Mouse (Mus musculus): Measurements from ENCODE around the gene H2-Aa. TPM values are rescaled to one million over a fixed set of nuclear protein-coding genes. Genes with fewer than 3 reads are reported as not detected.

Gene H2-Aa
- polyA plus RNA-seq, 1 experiment, result not detected

DNA sequence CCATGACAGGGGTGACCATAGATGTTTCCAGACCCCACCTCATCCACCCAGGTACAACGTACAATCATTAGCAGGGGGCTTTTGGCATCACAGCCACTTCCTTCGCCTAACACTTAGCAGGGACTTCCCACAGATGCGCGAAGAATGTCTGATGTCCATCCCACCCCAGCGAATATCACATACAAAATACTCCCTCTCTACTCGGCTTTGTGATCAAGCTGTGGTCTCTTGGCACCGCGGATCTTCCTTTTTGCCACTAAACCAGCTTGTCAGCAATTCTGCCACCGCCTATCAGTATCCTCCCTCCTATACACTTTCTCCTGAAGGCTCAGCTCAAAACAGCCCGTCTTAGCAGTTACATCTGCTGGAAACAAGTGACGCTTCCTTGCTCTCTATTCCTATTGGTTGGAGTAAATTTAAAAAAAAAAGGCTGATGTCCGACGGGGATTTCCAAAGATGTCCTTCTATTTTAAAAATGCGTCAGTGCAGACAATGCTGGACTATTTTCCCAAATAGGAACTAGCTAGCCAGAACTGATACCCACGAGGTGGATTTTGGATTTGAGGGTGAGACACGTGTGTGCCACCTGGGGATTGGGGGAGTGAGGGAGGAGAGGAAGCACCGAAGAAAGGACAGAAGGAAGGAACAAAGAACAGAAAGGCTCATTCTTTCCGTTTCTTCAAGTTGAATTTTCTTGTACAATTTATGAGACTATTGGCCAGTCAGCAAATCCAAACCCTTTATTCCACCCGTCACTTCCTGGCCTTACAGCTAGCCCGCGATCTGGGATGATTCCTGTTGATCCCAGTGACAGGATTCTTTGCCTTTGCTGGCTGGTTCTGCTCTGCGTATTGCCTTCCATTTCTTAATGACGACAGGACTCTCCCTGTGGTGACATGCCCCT, 8.5 kb upstream of the H2-Aa start:
- Histone ChIP-seq H3K79me2 (ENCODE audit: control insufficient read depth, insufficient read depth) (no peaks in the 10 kb centered on the region), H3K36me3 (ENCODE audit: control insufficient read depth, insufficient read depth) (no peaks in the 10 kb centered on the region), H3K4me3 (no peak overlapping the region), H3K4me2 (ENCODE audit: low read depth) (no peak overlapping the region), H3K27me3 (ENCODE audit: control insufficient read depth, insufficient read depth, insufficient read length) (peaks cover 5% of the 10 kb centered on the region), H3ac (ENCODE audit: control insufficient read depth, insufficient read length) (no peak overlapping the region)
- TF ChIP-seq SRF (IDR thresholded peaks at IDR 0.05; ENCODE audit: control insufficient read depth, insufficient read length, low read depth), result no peak
- no peak for TF ChIP-seq TCF3 (IDR thresholded peaks at IDR 0.05; ENCODE audit: insufficient read length, low read depth)
- TF ChIP-seq TCF12 (IDR thresholded peaks at IDR 0.05; ENCODE audit: insufficient read depth, poor library complexity, severe bottlenecking), result no peak
- TF ChIP-seq MAX (IDR thresholded peaks at IDR 0.05; ENCODE audit: low read depth), result no peak
- TF ChIP-seq E2F4 (IDR thresholded peaks at IDR 0.05; ENCODE audit: insufficient read depth), result no peak
- no peak for TF ChIP-seq CEBPB (IDR thresholded peaks at IDR 0.05; ENCODE audit: insufficient read depth, poor library complexity, severe bottlenecking)
- no peak for TF ChIP-seq MYOD1 (IDR thresholded peaks at IDR 0.05; ENCODE audit: control insufficient read depth in 1 of 3, insufficient read length in 2 of 3, low read depth in 2 of 3)
- no peak for TF ChIP-seq REST (IDR thresholded peaks at IDR 0.05; ENCODE audit: insufficient read depth, insufficient read length)
- no peak for TF ChIP-seq POLR2A (IDR thresholded peaks at IDR 0.05; ENCODE audit: insufficient read length, low read depth)
- TF ChIP-seq POLR2AphosphoS2 (IDR thresholded peaks at IDR 0.05; ENCODE audit: insufficient read length, low read depth), result no peak
- TF ChIP-seq MYOG (IDR thresholded peaks at IDR 0.05; ENCODE audit: control insufficient read depth in 1 of 3, insufficient read depth in 1 of 3, insufficient read length in 2 of 3, low read depth in 2 of 3), result no peak
- no peak for TF ChIP-seq USF1 (IDR thresholded peaks at IDR 0.05; ENCODE audit: low read depth)

DNA sequence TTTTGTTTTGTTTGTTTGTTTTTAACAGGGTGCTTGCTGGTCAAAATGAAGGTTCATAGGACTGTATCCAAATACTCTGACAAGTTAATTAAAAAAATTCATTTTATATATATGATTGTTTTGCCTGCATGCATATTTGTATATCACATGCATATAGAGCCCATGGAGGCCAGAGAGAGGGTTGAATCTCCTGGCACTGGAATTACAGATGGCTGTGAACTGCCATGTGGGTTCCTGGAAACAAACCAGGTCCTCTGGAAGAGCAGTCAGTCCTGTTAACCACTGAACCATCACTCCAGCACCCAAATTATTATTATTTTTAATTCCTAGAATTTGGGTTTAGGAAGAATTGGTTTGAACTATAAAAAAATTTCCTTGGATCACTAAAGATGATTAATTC, 7.7 kb upstream of the H2-Aa start:
- Histone ChIP-seq H3ac (ENCODE audit: control insufficient read depth, insufficient read length) (no peak overlapping the region), H3K36me3 (ENCODE audit: control insufficient read depth, insufficient read depth) (no peaks in the 10 kb centered on the region), H3K27me3 (ENCODE audit: control insufficient read depth, insufficient read depth, insufficient read length) (peaks cover 5% of the 10 kb centered on the region), H3K4me3 (no peak overlapping the region), H3K4me2 (ENCODE audit: low read depth) (no peak overlapping the region), H3K79me2 (ENCODE audit: control insufficient read depth, insufficient read depth) (no peaks in the 10 kb centered on the region)
- no peak for TF ChIP-seq POLR2A (IDR thresholded peaks at IDR 0.05; ENCODE audit: insufficient read length, low read depth)
- no peak for TF ChIP-seq MYOD1 (IDR thresholded peaks at IDR 0.05; ENCODE audit: control insufficient read depth in 1 of 3, insufficient read length in 2 of 3, low read depth in 2 of 3)
- no peak for TF ChIP-seq USF1 (IDR thresholded peaks at IDR 0.05; ENCODE audit: low read depth)
- no peak for TF ChIP-seq TCF3 (IDR thresholded peaks at IDR 0.05; ENCODE audit: insufficient read length, low read depth)
- TF ChIP-seq E2F4 (IDR thresholded peaks at IDR 0.05; ENCODE audit: insufficient read depth), result no peak
- no peak for TF ChIP-seq POLR2AphosphoS2 (IDR thresholded peaks at IDR 0.05; ENCODE audit: insufficient read length, low read depth)
- no peak for TF ChIP-seq CEBPB (IDR thresholded peaks at IDR 0.05; ENCODE audit: insufficient read depth, poor library complexity, severe bottlenecking)
- no peak for TF ChIP-seq SRF (IDR thresholded peaks at IDR 0.05; ENCODE audit: control insufficient read depth, insufficient read length, low read depth)
- TF ChIP-seq REST (IDR thresholded peaks at IDR 0.05; ENCODE audit: insufficient read depth, insufficient read length), result no peak
- no peak for TF ChIP-seq MYOG (IDR thresholded peaks at IDR 0.05; ENCODE audit: control insufficient read depth in 1 of 3, insufficient read depth in 1 of 3, insufficient read length in 2 of 3, low read depth in 2 of 3)
- no peak for TF ChIP-seq TCF12 (IDR thresholded peaks at IDR 0.05; ENCODE audit: insufficient read depth, poor library complexity, severe bottlenecking)
- no peak for TF ChIP-seq MAX (IDR thresholded peaks at IDR 0.05; ENCODE audit: low read depth)

DNA sequence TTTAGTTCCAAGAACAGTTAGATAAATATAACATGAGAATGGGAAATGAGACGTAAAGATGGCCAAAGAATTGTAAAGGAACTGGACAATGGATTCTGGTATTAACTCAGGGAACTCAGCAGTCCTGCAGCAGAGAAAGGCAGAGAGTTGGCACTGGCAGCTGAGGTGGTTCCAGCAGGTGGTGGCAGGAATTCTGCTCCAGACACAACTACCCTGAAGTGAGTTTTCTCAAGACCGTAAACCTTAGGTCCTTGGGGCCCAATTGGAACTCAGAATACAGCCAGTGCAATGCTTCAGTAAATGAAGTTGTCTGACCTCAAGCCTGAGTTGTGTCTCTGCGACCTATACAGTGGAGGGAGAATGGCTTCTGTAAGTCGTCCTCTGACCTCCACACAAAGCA, 6.6 kb upstream of the H2-Aa start:
- Histone ChIP-seq H3K4me2 (ENCODE audit: low read depth) (no peak overlapping the region), H3K4me3 (no peak overlapping the region), H3ac (ENCODE audit: control insufficient read depth, insufficient read length) (no peak overlapping the region), H3K36me3 (ENCODE audit: control insufficient read depth, insufficient read depth) (no peaks in the 10 kb centered on the region), H3K79me2 (ENCODE audit: control insufficient read depth, insufficient read depth) (no peaks in the 10 kb centered on the region), H3K27me3 (ENCODE audit: control insufficient read depth, insufficient read depth, insufficient read length) (peaks cover 5% of the 10 kb centered on the region)
- TF ChIP-seq E2F4 (IDR thresholded peaks at IDR 0.05; ENCODE audit: insufficient read depth) (no peak), MYOG (IDR thresholded peaks at IDR 0.05; ENCODE audit: control insufficient read depth in 1 of 3, insufficient read depth in 1 of 3, insufficient read length in 2 of 3, low read depth in 2 of 3) (no peak), SRF (IDR thresholded peaks at IDR 0.05; ENCODE audit: control insufficient read depth, insufficient read length, low read depth) (no peak), CEBPB (IDR thresholded peaks at IDR 0.05; ENCODE audit: insufficient read depth, poor library complexity, severe bottlenecking) (no peak), MAX (IDR thresholded peaks at IDR 0.05; ENCODE audit: low read depth) (no peak), POLR2A (IDR thresholded peaks at IDR 0.05; ENCODE audit: insufficient read length, low read depth) (no peak), POLR2AphosphoS2 (IDR thresholded peaks at IDR 0.05; ENCODE audit: insufficient read length, low read depth) (no peak), TCF3 (IDR thresholded peaks at IDR 0.05; ENCODE audit: insufficient read length, low read depth) (no peak)

DNA sequence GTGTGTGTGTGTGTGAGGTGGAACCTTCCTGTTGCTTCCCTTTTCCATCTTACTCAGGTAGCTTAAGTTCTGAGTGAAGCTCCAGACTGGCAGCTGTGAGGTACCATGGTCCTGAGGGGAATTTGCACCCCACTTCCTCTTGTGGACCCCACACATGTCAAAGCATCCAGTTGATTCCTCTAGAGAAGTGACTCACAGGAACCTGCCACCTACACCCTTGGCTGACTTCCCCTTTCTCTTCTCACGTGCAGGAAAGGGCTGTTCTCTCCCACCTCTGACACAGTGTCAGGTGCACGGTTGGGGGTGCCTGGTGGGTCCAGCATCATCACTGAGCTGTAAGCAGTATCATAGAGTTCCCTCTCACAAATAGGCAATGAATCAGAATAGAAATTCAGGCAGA, 5.9 kb upstream of the H2-Aa start:
- H3K27me3 ChIP-seq (ENCODE audit: control insufficient read depth, insufficient read depth, insufficient read length), result peaks cover 5% of the 10 kb centered on the region
- no peaks in the 10 kb centered on the region for H3K36me3 ChIP-seq (ENCODE audit: control insufficient read depth, insufficient read depth)
- H3K4me3 ChIP-seq, result no peak overlapping the region
- no peaks in the 10 kb centered on the region for H3K79me2 ChIP-seq (ENCODE audit: control insufficient read depth, insufficient read depth)
- no peak overlapping the region for H3K4me2 ChIP-seq (ENCODE audit: low read depth)
- H3ac ChIP-seq (ENCODE audit: control insufficient read depth, insufficient read length), result no peak overlapping the region
- TF ChIP-seq TCF3 (IDR thresholded peaks at IDR 0.05; ENCODE audit: insufficient read length, low read depth) (no peak), TCF12 (IDR thresholded peaks at IDR 0.05; ENCODE audit: insufficient read depth, poor library complexity, severe bottlenecking) (no peak), USF1 (IDR thresholded peaks at IDR 0.05; ENCODE audit: low read depth) (no peak), E2F4 (IDR thresholded peaks at IDR 0.05; ENCODE audit: insufficient read depth) (no peak), MYOD1 (IDR thresholded peaks at IDR 0.05; ENCODE audit: control insufficient read depth in 1 of 3, insufficient read length in 2 of 3, low read depth in 2 of 3) (no peak), MAX (IDR thresholded peaks at IDR 0.05; ENCODE audit: low read depth) (no peak), MYOG (IDR thresholded peaks at IDR 0.05; ENCODE audit: control insufficient read depth in 1 of 3, insufficient read depth in 1 of 3, insufficient read length in 2 of 3, low read depth in 2 of 3) (no peak)
